Mouse (Mus musculus): ENCODE measurements around the gene Serpina3i. TPM values are rescaled to one million over a fixed set of nuclear protein-coding genes. Genes with fewer than 3 reads are reported as not detected.
"Not testable (repeated sequence)": the region's sequence is repeated elsewhere in the genome, so short reads cannot be mapped to it uniquely, and the experiment has no call there.

Gene Serpina3i
- under 1 TPM in 1 of 26 experiments, not detected in 25; 0.88 TPM for total RNA-seq (2018; cell fraction: chromatin; rRNA removed)
- total RNA-seq (2018; cell fraction: cytosol; rRNA removed): under 1 TPM in 1 of 26 experiments, not detected in 25; 0.05 TPM
- not detected for total RNA-seq (2018; cell fraction: nucleus; rRNA removed)
- polyA plus RNA-seq (2018): not detected in 3 replicates

- H3K27ac ChIP-seq: no peak within 1 kb of the TSS
- H3K4me3 ChIP-seq (ENCODE audit: inconsistent target): no peak within 1 kb of the TSS
- no peaks in the 10 kb centered on the region for H3K36me3 ChIP-seq (ENCODE audit: inconsistent target)
- H3K79me2 ChIP-seq (ENCODE audit: inconsistent target): no peaks in the 10 kb centered on the region
These were observed at the start of gene Serpina3i for GRCm38 (mm10) chr12:104262863-104263262. Gene Serpina3i, plus strand, starts transcription at chr12:104263122.

GRCm38 (mm10) chr12:104213689-104214444 is 49.1 kb upstream of the Serpina3i start:
- no peak overlapping the region for H3K27ac ChIP-seq
- no peaks in the 10 kb centered on the region for H3K36me3 ChIP-seq (ENCODE audit: inconsistent target)
- H3K4me3 ChIP-seq (ENCODE audit: inconsistent target): no peak overlapping the region
- no peaks in the 10 kb centered on the region for H3K79me2 ChIP-seq (ENCODE audit: inconsistent target)
- 51% methylated on average over 2 of the region's 2 CpGs for WGBS (ENCODE audit: missing documents)

GRCm38 (mm10) chr12:104214445-104214753 is 48.5 kb upstream of the Serpina3i start, which contains the start of gene Serpina3f:
Gene Serpina3f, plus strand, starts transcription at chr12:104214544.
- 36% methylated on average over 1 of the region's 1 CpGs for WGBS (ENCODE audit: missing documents)
- no peak within 1 kb of the TSS for H3K27ac ChIP-seq
- H3K36me3 ChIP-seq (ENCODE audit: inconsistent target): no peaks in the 10 kb centered on the region
- H3K79me2 ChIP-seq (ENCODE audit: inconsistent target): no peaks in the 10 kb centered on the region
- no peak within 1 kb of the TSS for H3K4me3 ChIP-seq (ENCODE audit: inconsistent target)

- WGBS (ENCODE audit: missing documents): 46% methylated on average over 1 of the region's 1 CpGs
- no peaks in the 10 kb centered on the region for H3K79me2 ChIP-seq (ENCODE audit: inconsistent target)
- H3K36me3 ChIP-seq (ENCODE audit: inconsistent target): no peaks in the 10 kb centered on the region
- H3K27ac ChIP-seq: no peak overlapping the region
- H3K4me3 ChIP-seq (ENCODE audit: inconsistent target): no peak overlapping the region
These were observed 47.7 kb upstream of the Serpina3i start for GRCm38 (mm10) chr12:104215249-104215648.

GRCm38 (mm10) chr12:104221616-104222015 is 41.3 kb upstream of the Serpina3i start:
- Histone ChIP-seq H3K36me3 (ENCODE audit: inconsistent target) (no peaks in the 10 kb centered on the region), H3K4me3 (ENCODE audit: inconsistent target) (no peak overlapping the region), H3K79me2 (ENCODE audit: inconsistent target) (no peaks in the 10 kb centered on the region), H3K27ac (no peak overlapping the region)
- WGBS (ENCODE audit: missing documents): 100% methylated on average over 1 of the region's 1 CpGs

- 22% methylated on average over 1 of the region's 1 CpGs for WGBS (ENCODE audit: missing documents)
- H3K4me3 ChIP-seq (ENCODE audit: inconsistent target): no peak overlapping the region
- no peaks in the 10 kb centered on the region for H3K79me2 ChIP-seq (ENCODE audit: inconsistent target)
- H3K36me3 ChIP-seq (ENCODE audit: inconsistent target): no peaks in the 10 kb centered on the region
- no peak overlapping the region for H3K27ac ChIP-seq
These were observed 39.2 kb upstream of the Serpina3i start for GRCm38 (mm10) chr12:104223690-104224089.

GRCm38 (mm10) chr12:104224598-104225300 is 38.2 kb upstream of the Serpina3i start:
- Histone ChIP-seq H3K27ac (no peak overlapping the region), H3K4me3 (ENCODE audit: inconsistent target) (no peak overlapping the region), H3K79me2 (ENCODE audit: inconsistent target) (no peaks in the 10 kb centered on the region), H3K36me3 (ENCODE audit: inconsistent target) (no peaks in the 10 kb centered on the region)
- 36% methylated on average over 7 of the region's 7 CpGs for WGBS (ENCODE audit: missing documents)

GRCm38 (mm10) chr12:104230762-104231161 is 32.2 kb upstream of the Serpina3i start:
- Histone ChIP-seq H3K4me3 (ENCODE audit: inconsistent target) (no peak overlapping the region), H3K36me3 (ENCODE audit: inconsistent target) (no peaks in the 10 kb centered on the region), H3K27ac (no peak overlapping the region), H3K79me2 (ENCODE audit: inconsistent target) (no peaks in the 10 kb centered on the region)
- 24% methylated on average over 2 of the region's 2 CpGs for WGBS (ENCODE audit: missing documents)

- no peak within 1 kb of the TSS for H3K27ac ChIP-seq
- 17% methylated on average over 4 of the region's 5 CpGs for WGBS (ENCODE audit: missing documents)
- no peaks in the 10 kb centered on the region for H3K79me2 ChIP-seq (ENCODE audit: inconsistent target)
- H3K4me3 ChIP-seq (ENCODE audit: inconsistent target): no peak within 1 kb of the TSS
- H3K36me3 ChIP-seq (ENCODE audit: inconsistent target): no peaks in the 10 kb centered on the region
These were observed 27.0 kb upstream of the Serpina3i start, which contains the start of gene Serpina3g for GRCm38 (mm10) chr12:104235915-104236314. Gene Serpina3g, plus strand, starts transcription at chr12:104236245.

- H3K4me3 ChIP-seq (ENCODE audit: inconsistent target); H3K79me2 ChIP-seq (ENCODE audit: inconsistent target): not testable (repeated sequence)
- WGBS (ENCODE audit: missing documents): 94% methylated on average over 1 of the region's 1 CpGs
These were observed 24.9 kb upstream of the Serpina3i start for GRCm38 (mm10) chr12:104238048-104238447.

GRCm38 (mm10) chr12:104243307-104243706 is 19.6 kb upstream of the Serpina3i start:
- Histone ChIP-seq H3K4me3 (ENCODE audit: inconsistent target) (no peak overlapping the region), H3K27ac (no peak overlapping the region), H3K79me2 (ENCODE audit: inconsistent target) (no peaks in the 10 kb centered on the region), H3K36me3 (ENCODE audit: inconsistent target) (no peaks in the 10 kb centered on the region)

More at GRCm38 (mm10) chr12:104238048-104238447, 24.9 kb upstream of the Serpina3i start:
- H3K36me3 ChIP-seq (ENCODE audit: inconsistent target); H3K27ac ChIP-seq: not testable (repeated sequence)

GRCm38 (mm10) chr12:104245092-104245491 is 17.8 kb upstream of the Serpina3i start:
- H3K4me3 ChIP-seq (ENCODE audit: inconsistent target): no peak overlapping the region
- no peaks in the 10 kb centered on the region for H3K79me2 ChIP-seq (ENCODE audit: inconsistent target)
- H3K27ac ChIP-seq: no peak overlapping the region
- no peaks in the 10 kb centered on the region for H3K36me3 ChIP-seq (ENCODE audit: inconsistent target)
- WGBS (ENCODE audit: missing documents): 100% methylated on average over 1 of the region's 1 CpGs

- Histone ChIP-seq H3K27ac (no peak overlapping the region), H3K4me3 (ENCODE audit: inconsistent target) (no peak overlapping the region), H3K79me2 (ENCODE audit: inconsistent target) (no peaks in the 10 kb centered on the region), H3K36me3 (ENCODE audit: inconsistent target) (no peaks in the 10 kb centered on the region)
- 81% methylated on average over 3 of the region's 3 CpGs for WGBS (ENCODE audit: missing documents)
These were observed 17.3 kb upstream of the Serpina3i start for GRCm38 (mm10) chr12:104245595-104245994.

GRCm38 (mm10) chr12:104247553-104248002 is 15.3 kb upstream of the Serpina3i start:
- Histone ChIP-seq H3K4me3 (ENCODE audit: inconsistent target) (no peak overlapping the region), H3K27ac (no peak overlapping the region)

GRCm38 (mm10) chr12:104248231-104248630 is 14.7 kb upstream of the Serpina3i start:
- 95% methylated on average over 3 of the region's 3 CpGs for WGBS (ENCODE audit: missing documents)
- H3K79me2 ChIP-seq (ENCODE audit: inconsistent target): no peaks in the 10 kb centered on the region
- no peak overlapping the region for H3K4me3 ChIP-seq (ENCODE audit: inconsistent target)
- H3K36me3 ChIP-seq (ENCODE audit: inconsistent target): no peaks in the 10 kb centered on the region
- no peak overlapping the region for H3K27ac ChIP-seq

More at GRCm38 (mm10) chr12:104247553-104248002, 15.3 kb upstream of the Serpina3i start:
- Histone ChIP-seq H3K79me2 (ENCODE audit: inconsistent target) (no peaks in the 10 kb centered on the region), H3K36me3 (ENCODE audit: inconsistent target) (no peaks in the 10 kb centered on the region)

Measured in macrophage (primary cell).